Mouse (Mus musculus): ENCODE measurements at regions not wholly inside any gene's neighbourhood (a gene's known extent, or its start where the extent isn't known, plus 50 kb on each side); places are given as distances from the start of the nearest gene placed in this dataset.

- Histone ChIP-seq H3K27ac (replicated peaks in 1 of 2; ENCODE audit: control insufficient read depth in 1 of 2, insufficient read depth in 1 of 2, low read depth in 2 of 2, low read length in 2 of 2) (no peak overlapping the region), H3K4me2 (ENCODE audit: low read length) (no peak overlapping the region), H3K27me3 (ENCODE audit: control insufficient read depth, insufficient read depth, low read length) (no peaks in the 10 kb centered on the region), H3K36me3 (ENCODE audit: control insufficient read depth, insufficient read depth, low read length) (no peaks in the 10 kb centered on the region), H3K9me3 (ENCODE audit: control insufficient read depth, low read length) (no peaks in the 10 kb centered on the region), H3K9ac (ENCODE audit: low read length) (no peak overlapping the region), H3K4me1 (ENCODE audit: control insufficient read depth in 2 of 2, insufficient read depth in 2 of 2, low read length in 2 of 2) (no peaks in the 10 kb centered on the region), H3K4me3 (ENCODE audit: control insufficient read depth in 1 of 2, insufficient read depth in 1 of 2, low read depth in 1 of 2, low read length in 2 of 2) (no peak overlapping the region)
- 77% methylated on average over 2 of the region's 2 CpGs for WGBS
- ATAC-seq (ENCODE audit: insufficient number of reproducible peaks, insufficient read depth, low FRiP score, low read depth) = no peak
These were observed 1002.6 kb upstream of the Slit2 start for GRCm38 (mm10) chr5:46980326-46980725.

DNA sequence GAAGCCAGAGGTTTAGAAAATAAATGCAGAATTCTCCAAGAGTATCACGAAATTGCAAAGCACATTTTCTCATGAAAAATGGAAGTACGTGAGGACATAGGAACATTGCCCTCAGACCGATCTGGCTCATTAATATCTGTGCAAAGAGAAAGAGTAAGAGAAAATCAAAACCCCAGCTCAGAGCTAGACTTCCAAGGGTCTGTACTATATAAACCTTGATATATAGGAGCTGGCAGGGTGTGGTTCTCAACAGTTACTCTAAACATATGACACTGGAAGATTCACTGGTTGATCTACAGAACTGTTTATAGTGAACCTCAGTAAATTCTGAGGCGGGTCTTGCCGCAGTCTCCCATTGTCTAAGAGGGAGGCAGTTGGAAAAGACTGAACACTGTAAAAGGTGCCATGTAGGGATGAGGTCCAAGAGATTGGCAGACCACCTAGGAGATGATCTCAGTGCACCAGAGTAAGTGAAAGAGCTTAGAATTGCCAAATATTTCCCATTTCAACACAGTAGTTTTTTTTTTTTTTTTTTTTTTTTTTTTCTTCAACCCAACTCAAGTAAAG, 1014.0 kb upstream of the Slit2 start:
- 92% methylated on average over 5 of the region's 5 CpGs for WGBS
- no peak overlapping the region for H3K27ac ChIP-seq (replicated peaks in 1 of 2; ENCODE audit: control insufficient read depth in 1 of 2, insufficient read depth in 1 of 2, low read depth in 2 of 2, low read length in 2 of 2)

GRCm38 (mm10) chr5:46960749-46961148, 1022.2 kb upstream of the Slit2 start:
- no peaks in the 10 kb centered on the region for H3K36me3 ChIP-seq (ENCODE audit: control insufficient read depth, insufficient read depth, low read length)
- no peaks in the 10 kb centered on the region for H3K27me3 ChIP-seq (ENCODE audit: control insufficient read depth, insufficient read depth, low read length)
- 0 out of 4 replicates have a peak, but pooled peaks cover 0 to 3% of the 10 kb centered on the region in 2 experiments for H3K4me1 ChIP-seq (ENCODE audit: control insufficient read depth in 2 of 2, insufficient read depth in 2 of 2, low read length in 2 of 2)
- ATAC-seq (ENCODE audit: insufficient number of reproducible peaks, insufficient read depth, low FRiP score, low read depth) = no peak
- WGBS = 41% methylated on average over 2 of the region's 2 CpGs
- H3K9me3 ChIP-seq (ENCODE audit: control insufficient read depth, low read length) = no peaks in the 10 kb centered on the region
- H3K9ac ChIP-seq (ENCODE audit: low read length) = no peak overlapping the region
- H3K4me2 ChIP-seq (ENCODE audit: low read length) = no peak overlapping the region
- H3K4me3 ChIP-seq (ENCODE audit: control insufficient read depth in 1 of 2, insufficient read depth in 1 of 2, low read depth in 1 of 2, low read length in 2 of 2) = no peak overlapping the region
- H3K27ac ChIP-seq (replicated peaks in 1 of 2; ENCODE audit: control insufficient read depth in 1 of 2, insufficient read depth in 1 of 2, low read depth in 2 of 2, low read length in 2 of 2) = no peak overlapping the region

More for the DNA sequence above, 1014.0 kb upstream of the Slit2 start:
- no peaks in the 10 kb centered on the region for H3K4me1 ChIP-seq (ENCODE audit: control insufficient read depth in 2 of 2, insufficient read depth in 2 of 2, low read length in 2 of 2)
- no peak overlapping the region for H3K4me3 ChIP-seq (ENCODE audit: control insufficient read depth in 1 of 2, insufficient read depth in 1 of 2, low read depth in 1 of 2, low read length in 2 of 2)
- H3K9me3 ChIP-seq (ENCODE audit: control insufficient read depth, low read length) = no peaks in the 10 kb centered on the region
- no peak overlapping the region for H3K9ac ChIP-seq (ENCODE audit: low read length)
- no peak overlapping the region for H3K4me2 ChIP-seq (ENCODE audit: low read length)
- ATAC-seq (ENCODE audit: insufficient number of reproducible peaks, insufficient read depth, low FRiP score, low read depth) = no peak
- no peaks in the 10 kb centered on the region for H3K27me3 ChIP-seq (ENCODE audit: control insufficient read depth, insufficient read depth, low read length)
- H3K36me3 ChIP-seq (ENCODE audit: control insufficient read depth, insufficient read depth, low read length) = no peaks in the 10 kb centered on the region

GRCm38 (mm10) chr5:46926324-46926723, 1056.6 kb upstream of the Slit2 start:
- no peaks in the 10 kb centered on the region for H3K9me3 ChIP-seq (ENCODE audit: control insufficient read depth, low read length)
- no peak overlapping the region for H3K4me3 ChIP-seq (ENCODE audit: control insufficient read depth in 1 of 2, insufficient read depth in 1 of 2, low read depth in 1 of 2, low read length in 2 of 2)
- H3K27ac ChIP-seq (replicated peaks in 1 of 2; ENCODE audit: control insufficient read depth in 1 of 2, insufficient read depth in 1 of 2, low read depth in 2 of 2, low read length in 2 of 2) = no peak overlapping the region
- 86% methylated on average over 7 of the region's 7 CpGs for WGBS
- H3K9ac ChIP-seq (ENCODE audit: low read length) = no peak overlapping the region
- ATAC-seq (ENCODE audit: insufficient number of reproducible peaks, insufficient read depth, low FRiP score, low read depth) = no peak
- no peaks in the 10 kb centered on the region for H3K4me1 ChIP-seq (ENCODE audit: control insufficient read depth in 2 of 2, insufficient read depth in 2 of 2, low read length in 2 of 2)
- H3K27me3 ChIP-seq (ENCODE audit: control insufficient read depth, insufficient read depth, low read length) = no peaks in the 10 kb centered on the region
- no peak overlapping the region for H3K4me2 ChIP-seq (ENCODE audit: low read length)
- H3K36me3 ChIP-seq (ENCODE audit: control insufficient read depth, insufficient read depth, low read length) = no peaks in the 10 kb centered on the region

DNA sequence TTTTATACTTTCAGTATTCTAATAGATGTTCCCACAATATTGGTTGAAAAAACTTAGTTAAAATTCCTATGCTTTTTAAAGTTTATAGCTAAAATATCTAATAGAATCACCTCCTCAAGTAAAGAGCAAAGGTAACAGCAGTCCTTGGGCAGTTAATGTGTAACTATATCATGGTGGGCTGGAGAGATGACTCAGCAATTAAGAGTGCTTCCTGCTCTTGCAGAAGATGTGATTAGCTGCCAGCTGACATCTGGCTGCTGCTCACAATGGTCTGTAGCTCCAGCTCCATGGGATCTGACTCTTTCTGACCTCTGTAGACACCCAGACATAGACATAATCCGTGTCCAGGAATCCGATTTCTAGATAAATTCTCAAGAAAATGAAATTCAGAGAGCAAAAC, 1044.5 kb upstream of the Lcorl start:
- no peaks in the 10 kb centered on the region for H3K4me1 ChIP-seq (ENCODE audit: control insufficient read depth in 2 of 2, insufficient read depth in 2 of 2, low read length in 2 of 2)
- H3K36me3 ChIP-seq (ENCODE audit: control insufficient read depth, insufficient read depth, low read length) = no peaks in the 10 kb centered on the region
- no peak overlapping the region for H3K27ac ChIP-seq (replicated peaks in 1 of 2; ENCODE audit: control insufficient read depth in 1 of 2, insufficient read depth in 1 of 2, low read depth in 2 of 2, low read length in 2 of 2)
- no peaks in the 10 kb centered on the region for H3K27me3 ChIP-seq (ENCODE audit: control insufficient read depth, insufficient read depth, low read length)
- no peak overlapping the region for H3K9ac ChIP-seq (ENCODE audit: low read length)
- H3K4me3 ChIP-seq (ENCODE audit: control insufficient read depth in 1 of 2, insufficient read depth in 1 of 2, low read depth in 1 of 2, low read length in 2 of 2) = no peak overlapping the region
- H3K4me2 ChIP-seq (ENCODE audit: low read length) = no peak overlapping the region
- WGBS = 74% methylated on average over 2 of the region's 2 CpGs
- H3K9me3 ChIP-seq (ENCODE audit: control insufficient read depth, low read length) = no peaks in the 10 kb centered on the region
- ATAC-seq (ENCODE audit: insufficient number of reproducible peaks, insufficient read depth, low FRiP score, low read depth) = no peak

GRCm38 (mm10) chr5:46894037-46894436, 1036.6 kb upstream of the Lcorl start:
- no peak overlapping the region for H3K4me2 ChIP-seq (ENCODE audit: low read length)
- 78% methylated on average over 2 of the region's 2 CpGs for WGBS
- H3K9me3 ChIP-seq (ENCODE audit: control insufficient read depth, low read length) = no peaks in the 10 kb centered on the region
- no peak overlapping the region for H3K4me3 ChIP-seq (ENCODE audit: control insufficient read depth in 1 of 2, insufficient read depth in 1 of 2, low read depth in 1 of 2, low read length in 2 of 2)
- H3K4me1 ChIP-seq (ENCODE audit: control insufficient read depth in 2 of 2, insufficient read depth in 2 of 2, low read length in 2 of 2) = no peaks in the 10 kb centered on the region
- ATAC-seq (ENCODE audit: insufficient number of reproducible peaks, insufficient read depth, low FRiP score, low read depth) = no peak
- no peaks in the 10 kb centered on the region for H3K27me3 ChIP-seq (ENCODE audit: control insufficient read depth, insufficient read depth, low read length)
- H3K9ac ChIP-seq (ENCODE audit: low read length) = no peak overlapping the region
- H3K36me3 ChIP-seq (ENCODE audit: control insufficient read depth, insufficient read depth, low read length) = no peaks in the 10 kb centered on the region
- no peak overlapping the region for H3K27ac ChIP-seq (replicated peaks in 1 of 2; ENCODE audit: control insufficient read depth in 1 of 2, insufficient read depth in 1 of 2, low read depth in 2 of 2, low read length in 2 of 2)

- Histone ChIP-seq H3K27me3 (ENCODE audit: control insufficient read depth, insufficient read depth, low read length) (no peaks in the 10 kb centered on the region), H3K4me1 (ENCODE audit: control insufficient read depth in 2 of 2, insufficient read depth in 2 of 2, low read length in 2 of 2) (no peaks in the 10 kb centered on the region), H3K9ac (ENCODE audit: low read length) (no peak overlapping the region), H3K4me3 (ENCODE audit: control insufficient read depth in 1 of 2, insufficient read depth in 1 of 2, low read depth in 1 of 2, low read length in 2 of 2) (no peak overlapping the region), H3K9me3 (ENCODE audit: control insufficient read depth, low read length) (no peaks in the 10 kb centered on the region), H3K36me3 (ENCODE audit: control insufficient read depth, insufficient read depth, low read length) (no peaks in the 10 kb centered on the region), H3K4me2 (ENCODE audit: low read length) (no peak overlapping the region), H3K27ac (replicated peaks in 1 of 2; ENCODE audit: control insufficient read depth in 1 of 2, insufficient read depth in 1 of 2, low read depth in 2 of 2, low read length in 2 of 2) (no peak overlapping the region)
- no peak for ATAC-seq (ENCODE audit: insufficient number of reproducible peaks, insufficient read depth, low FRiP score, low read depth)
These were observed 1026.5 kb upstream of the Lcorl start for GRCm38 (mm10) chr5:46883956-46884355.

- no peak overlapping the region for H3K4me3 ChIP-seq (ENCODE audit: control insufficient read depth in 1 of 2, insufficient read depth in 1 of 2, low read depth in 1 of 2, low read length in 2 of 2)
- ATAC-seq (ENCODE audit: insufficient number of reproducible peaks, insufficient read depth, low FRiP score, low read depth) = no peak
- H3K27me3 ChIP-seq (ENCODE audit: control insufficient read depth, insufficient read depth, low read length) = no peaks in the 10 kb centered on the region
- no peaks in the 10 kb centered on the region for H3K9me3 ChIP-seq (ENCODE audit: control insufficient read depth, low read length)
- no peak overlapping the region for H3K4me2 ChIP-seq (ENCODE audit: low read length)
- no peak overlapping the region for H3K27ac ChIP-seq (replicated peaks in 1 of 2; ENCODE audit: control insufficient read depth in 1 of 2, insufficient read depth in 1 of 2, low read depth in 2 of 2, low read length in 2 of 2)
- H3K9ac ChIP-seq (ENCODE audit: low read length) = no peak overlapping the region
- no peaks in the 10 kb centered on the region for H3K36me3 ChIP-seq (ENCODE audit: control insufficient read depth, insufficient read depth, low read length)
- H3K4me1 ChIP-seq (ENCODE audit: control insufficient read depth in 2 of 2, insufficient read depth in 2 of 2, low read length in 2 of 2) = no peaks in the 10 kb centered on the region
These were observed 999.4 kb upstream of the Lcorl start for GRCm38 (mm10) chr5:46856837-46857236.

Measured in heart, embryonic 14.5 days (tissue).